Comparison of ENCODE assay signal across 9 mouse cellular contexts in the genomic region with DNA sequence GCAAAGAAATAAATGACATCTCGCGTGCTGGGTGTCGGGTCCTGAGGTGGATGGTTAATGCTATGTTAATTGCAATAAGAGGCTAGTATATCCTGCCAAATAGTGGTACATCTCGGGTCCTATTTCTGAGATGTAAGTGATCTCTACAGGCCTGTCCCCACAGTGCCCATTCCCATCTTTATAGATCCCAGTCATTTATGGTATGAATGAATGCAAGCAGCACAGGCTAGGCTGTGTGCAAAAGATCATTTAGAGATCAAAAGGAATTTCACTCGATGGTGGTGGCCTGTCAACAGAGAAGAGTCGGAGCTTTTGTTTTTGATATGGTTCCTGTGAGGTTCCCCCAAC. TPM values are rescaled to one million over a fixed set of nuclear protein-coding genes. Genes with fewer than 3 reads are reported as not detected.
DNase-seq lines count a peak whose midpoint lies in the region; ATAC-seq lines count a peak whose summit lies in the region.
"Had no signal": no experiment of that assay in that cellular context is flagged by ENCODE, and none has a peak within 500 bp of the region (broad histone marks: within the 10 kb centered on the region; RNA-seq: fewer than 3 reads in every experiment).

No protein-coding gene starts in this region.

- H3K4me2 ChIP-seq in heart, embryonic 16.5 days (ENCODE audit: low read depth, low read length) = peak overlapping the region; percentile 96
- peak overlapping the region; percentile 87 for H3K4me2 ChIP-seq in hindbrain, embryonic 12.5 days (replicated peaks)
- H3K4me2 ChIP-seq in midbrain, embryonic 12.5 days (replicated peaks) = peak overlapping the region; percentile 83

- H3K27ac ChIP-seq in heart, embryonic 16.5 days (ENCODE audit: low read length) = no peak overlapping the region
- H3K27ac ChIP-seq in hindbrain, embryonic 12.5 days = no peak overlapping the region
- no peak overlapping the region for H3K27ac ChIP-seq in midbrain, embryonic 12.5 days (replicated peaks)

- WGBS in heart, embryonic 16.5 days = 20% methylated on average over 6 of the region's 6 CpGs
- 20% methylated on average over 6 of the region's 6 CpGs for WGBS in hindbrain, embryonic 12.5 days
- 31% methylated on average over 6 of the region's 6 CpGs for WGBS in midbrain, embryonic 12.5 days

- H3K36me3 ChIP-seq in heart, embryonic 16.5 days (ENCODE audit: control insufficient read depth, insufficient read depth) = no peaks in the 10 kb centered on the region
- no peaks in the 10 kb centered on the region for H3K36me3 ChIP-seq in hindbrain, embryonic 12.5 days
- no peaks in the 10 kb centered on the region for H3K36me3 ChIP-seq in midbrain, embryonic 12.5 days

- DNase-seq in heart, postnatal 4 days = no peak
- peak; percentile 34 for DNase-seq in T-cell, adult 2 months (ENCODE audit: low spot score)
- no peak for DNase-seq in adrenal gland, postnatal 25 days
- DNase-seq in adrenal gland, postnatal 36 days = no peak
- DNase-seq in kidney, postnatal 36 days = no peak

- H3K4me3 ChIP-seq in heart, embryonic 16.5 days (ENCODE audit: low read length) = peak overlapping the region; percentile 72
- H3K4me3 ChIP-seq in hindbrain, embryonic 12.5 days = peak overlapping the region; percentile 75
- peak overlapping the region; percentile 65 for H3K4me3 ChIP-seq in midbrain, embryonic 12.5 days

- peaks cover 8% of the 10 kb centered on the region for H3K4me1 ChIP-seq in heart, embryonic 16.5 days (ENCODE audit: control insufficient read depth, insufficient read depth, low read length)
- peaks cover 11% of the 10 kb centered on the region for H3K4me1 ChIP-seq in hindbrain, embryonic 12.5 days
- H3K4me1 ChIP-seq in midbrain, embryonic 12.5 days = peaks cover 14% of the 10 kb centered on the region; the same call in 1 of the 2 replicates

- no peaks in the 10 kb centered on the region for H3K9me3 ChIP-seq in heart, embryonic 16.5 days (replicated peaks; ENCODE audit: control insufficient read depth, low read length)
- no peaks in the 10 kb centered on the region for H3K9me3 ChIP-seq in hindbrain, embryonic 12.5 days (replicated peaks)
- no peaks in the 10 kb centered on the region for H3K9me3 ChIP-seq in midbrain, embryonic 12.5 days

- H3K9ac ChIP-seq in heart, embryonic 16.5 days (ENCODE audit: low read length) = no peak overlapping the region; the same call in 1 of the 2 replicates
- H3K9ac ChIP-seq in hindbrain, embryonic 12.5 days = 0 out of 2 replicates have a peak overlapping the region, but pooled peaks have one; percentile 77
- peak overlapping the region; percentile 60 for H3K9ac ChIP-seq in midbrain, embryonic 12.5 days (replicated peaks)

- ATAC-seq in heart, embryonic 16.5 days (replicated peaks; ENCODE audit: extremely low read depth, insufficient read depth, low FRiP score) = no peak
- peak; percentile 21; the same call in 1 of the 2 replicates for ATAC-seq in hindbrain, embryonic 12.5 days (ENCODE audit: low FRiP score)
- ATAC-seq in midbrain, embryonic 12.5 days (ENCODE audit: low FRiP score, low read depth) = peak; percentile 3; the same call in 1 of the 2 replicates

- H3K27me3 ChIP-seq in heart, embryonic 16.5 days (ENCODE audit: control insufficient read depth, insufficient read depth, low read length) = peaks cover 17% of the 10 kb centered on the region
- no peaks in the 10 kb centered on the region for H3K27me3 ChIP-seq in hindbrain, embryonic 12.5 days
- peaks cover 17% of the 10 kb centered on the region for H3K27me3 ChIP-seq in midbrain, embryonic 12.5 days

RNA-seq across cellular contexts. Expression of gene Zkscan16, which starts 0.8 kb away (rescaled TPM):
- polyA plus RNA-seq in heart, embryonic 16.5 days (2015; fragmentation: Nextera tagmentation; extraction: Ambion mirVana) = 0.06 TPM in 1 of 2 replicates, not detected in the other
- total RNA-seq in heart, postnatal 4 days (2021) = under 1 TPM; 0.21 to 0.25 TPM
- polyA plus RNA-seq in hindbrain, embryonic 12.5 days (2016; fragmentation: Nextera tagmentation; extraction: Ambion mirVana) = 1.1 TPM in 2 replicates
- 1.1 TPM in 2 replicates for polyA plus RNA-seq in midbrain, embryonic 12.5 days (2016; fragmentation: Nextera tagmentation; extraction: Ambion mirVana)
- total RNA-seq in adrenal gland, postnatal 25 days (2021) = 1.4 and 5.2 TPM in 2 replicates
- 1 to 10 TPM; 1.7 to 2.8 TPM for total RNA-seq in adrenal gland, postnatal 36 days (2021)
- total RNA-seq: MEL had no signal

RNA-seq across cellular contexts. Expression of gene Ecpas, which starts 31.6 kb away (rescaled TPM):
- polyA plus RNA-seq in heart, embryonic 16.5 days (2015; fragmentation: Nextera tagmentation; extraction: Ambion mirVana) = 21.2 and 27.1 TPM in 2 replicates
- total RNA-seq in heart, postnatal 4 days (2021) = 100 to 1,000 TPM; 129 to 131 TPM
- polyA plus RNA-seq in hindbrain, embryonic 12.5 days (2016; fragmentation: Nextera tagmentation; extraction: Ambion mirVana) = 43.7 and 45.5 TPM in 2 replicates
- 36.6 and 39.9 TPM in 2 replicates for polyA plus RNA-seq in midbrain, embryonic 12.5 days (2016; fragmentation: Nextera tagmentation; extraction: Ambion mirVana)
- 174 and 181 TPM in 2 replicates for total RNA-seq in adrenal gland, postnatal 25 days (2021)
- 100 to 1,000 TPM; 153 to 179 TPM for total RNA-seq in adrenal gland, postnatal 36 days (2021)

RNA-seq across cellular contexts. Expression of gene Ptgr1, which starts 42.7 kb away (rescaled TPM):
- 14.5 and 16.1 TPM in 2 replicates for polyA plus RNA-seq in heart, embryonic 16.5 days (2015; fragmentation: Nextera tagmentation; extraction: Ambion mirVana)
- total RNA-seq in heart, postnatal 4 days (2021) = 10 to 100 TPM in 1 of 2 experiments, 1 to 10 TPM in 1; 8.5 to 11.4 TPM
- 15.0 and 15.5 TPM in 2 replicates for polyA plus RNA-seq in hindbrain, embryonic 12.5 days (2016; fragmentation: Nextera tagmentation; extraction: Ambion mirVana)
- polyA plus RNA-seq in midbrain, embryonic 12.5 days (2016; fragmentation: Nextera tagmentation; extraction: Ambion mirVana) = 11.4 and 12.0 TPM in 2 replicates
- 16.9 and 25.6 TPM in 2 replicates for total RNA-seq in adrenal gland, postnatal 25 days (2021)
- total RNA-seq in adrenal gland, postnatal 36 days (2021) = 10 to 100 TPM; 19.2 to 30.0 TPM

RNA-seq across cellular contexts. Expression of gene Dnajc25, which starts 50.7 kb away (rescaled TPM):
- polyA plus RNA-seq in heart, embryonic 16.5 days (2015; fragmentation: Nextera tagmentation; extraction: Ambion mirVana) = 7.9 and 9.6 TPM in 2 replicates
- 10 to 100 TPM; 16.4 to 16.8 TPM for total RNA-seq in heart, postnatal 4 days (2021)
- 7.5 and 8.6 TPM in 2 replicates for polyA plus RNA-seq in hindbrain, embryonic 12.5 days (2016; fragmentation: Nextera tagmentation; extraction: Ambion mirVana)
- 6.5 and 10.1 TPM in 2 replicates for polyA plus RNA-seq in midbrain, embryonic 12.5 days (2016; fragmentation: Nextera tagmentation; extraction: Ambion mirVana)
- total RNA-seq in adrenal gland, postnatal 25 days (2021) = 15.6 and 16.1 TPM in 2 replicates
- 10 to 100 TPM; 14.0 to 18.3 TPM for total RNA-seq in adrenal gland, postnatal 36 days (2021)

RNA-seq across cellular contexts. Expression of gene Gm20503, which starts 58.8 kb away (rescaled TPM):
- polyA plus RNA-seq in heart, embryonic 16.5 days (2015; fragmentation: Nextera tagmentation; extraction: Ambion mirVana) = 8.2 and 12.4 TPM in 2 replicates
- 1 to 10 TPM; 3.4 to 5.1 TPM for total RNA-seq in heart, postnatal 4 days (2021)
- polyA plus RNA-seq in hindbrain, embryonic 12.5 days (2016; fragmentation: Nextera tagmentation; extraction: Ambion mirVana) = 11.7 and 14.6 TPM in 2 replicates
- 8.4 and 10.3 TPM in 2 replicates for polyA plus RNA-seq in midbrain, embryonic 12.5 days (2016; fragmentation: Nextera tagmentation; extraction: Ambion mirVana)
- total RNA-seq in adrenal gland, postnatal 25 days (2021) = 3.6 and 4.5 TPM in 2 replicates
- 1 to 10 TPM; 3.0 to 6.2 TPM for total RNA-seq in adrenal gland, postnatal 36 days (2021)
- total RNA-seq: MEL had no signal
